Mouse (Mus musculus): ENCODE results near the gene Ptpn22. TPM values are rescaled to one million over a fixed set of nuclear protein-coding genes. Genes with fewer than 3 reads are reported as not detected.

Gene Ptpn22
- total and polyA plus RNA-seq, 3 experiments: 21.9 to 90.9 (median 46.9) TPM

DNA sequence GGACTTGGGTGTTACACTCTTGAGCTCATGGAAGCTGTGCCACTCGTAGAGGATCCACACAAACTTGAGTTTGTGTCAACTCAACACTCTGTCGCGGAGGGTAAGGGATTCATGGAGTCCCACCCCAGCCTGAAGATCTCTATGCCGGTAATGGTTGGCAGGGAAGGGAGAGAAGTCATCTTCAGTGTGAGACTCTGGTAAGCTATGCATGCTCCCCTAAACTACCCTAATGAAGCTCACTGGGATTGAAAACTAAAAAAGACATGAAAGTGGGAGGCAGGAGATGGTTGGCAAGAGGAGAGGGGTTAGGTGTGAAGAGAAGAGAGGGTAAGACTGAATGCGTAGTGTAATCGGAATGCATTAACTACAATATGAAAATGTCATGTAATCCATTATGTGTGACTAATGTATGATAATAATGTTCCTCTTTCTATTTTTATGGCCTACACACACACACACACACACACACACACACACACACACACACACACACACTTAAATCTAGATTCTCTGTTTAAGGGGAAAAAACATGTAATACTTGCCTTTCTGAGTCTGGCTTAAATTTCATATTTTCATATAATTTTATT, 1.5 kb upstream of the Ptpn22 start:
- Histone ChIP-seq H3K36me3 (replicated peaks in 1 of 2; ENCODE audit: control insufficient read depth in 1 of 2, insufficient read depth in 1 of 2, low read length in 1 of 2) (peaks cover 4 to 18% of the 10 kb centered on the region in 2 experiments), H3K4me3 (replicated peaks in 1 of 3; ENCODE audit: low read depth in 2 of 3, low read length in 2 of 3, poor library complexity in 1 of 3) (peak overlapping the region; percentile 56 to 77 (median 62)), H3K27ac (ENCODE audit: insufficient read depth, low read depth) (peak overlapping the region; percentile 96), H3K4me1 (ENCODE audit: control insufficient read depth in 1 of 2, insufficient read depth in 2 of 2) (peaks cover 7 to 42% of the 10 kb centered on the region in 2 experiments), H3K9ac (ENCODE audit: insufficient read depth, low read depth) (peak overlapping the region; percentile 74), H3K9me3 (replicated peaks; ENCODE audit: low read length) (no peaks in the 10 kb centered on the region), H3K27me3 (replicated peaks) (no peaks in the 10 kb centered on the region), H3K79me2 (replicated peaks; ENCODE audit: control insufficient read depth, extremely low read depth, insufficient read depth, poor library complexity, severe bottlenecking) (peaks cover 37% of the 10 kb centered on the region), H3K4me2 (ENCODE audit: insufficient read depth, low read depth, poor library complexity, severe bottlenecking) (peak overlapping the region; percentile 88)
- in situ Hi-C loops (cut with MboI; ENCODE audit: low pct_ligation_motif_present, low pct_unique_long_range_greater_than_20kb, low sequenced_read_pairs) (no loop called here), dilution Hi-C loops (cut with MboI; ENCODE audit: extremely low pct_ligation_motif_present, extremely low pct_unique_long_range_greater_than_20kb, low sequenced_read_pairs) (no loop called here)
- DNase-seq (ENCODE audit: extremely low read depth): no peak
- TF ChIP-seq POLR2A (IDR thresholded peaks at IDR 0.05; ENCODE audit: low read depth, low read length) (no peak), SIN3A (IDR thresholded peaks at IDR 0.05; ENCODE audit: low read length) (peak; percentile 72), TCF12 (IDR thresholded peaks at IDR 0.05; ENCODE audit: low read depth, low read length) (no peak), PAX5 (IDR thresholded peaks at IDR 0.05; ENCODE audit: low read length) (no peak), ZC3H11A (IDR thresholded peaks at IDR 0.05; ENCODE audit: low read depth, low read length) (no peak), RAD21 (IDR thresholded peaks at IDR 0.05; ENCODE audit: low read depth, low read length) (no peak), NELFE (IDR thresholded peaks at IDR 0.05; ENCODE audit: low read depth, low read length) (no peak; the same call in 1 of the 2 replicates), USF1 (IDR thresholded peaks at IDR 0.05; ENCODE audit: low read depth, low read length) (no peak), EP300 (IDR thresholded peaks at IDR 0.05; ENCODE audit: low read length) (peak; percentile 52; the same call in 1 of the 2 replicates), IRF4 (IDR thresholded peaks at IDR 0.05; ENCODE audit: low read depth, low read length) (peak; percentile 67), CHD1 (IDR thresholded peaks at IDR 0.05; ENCODE audit: low read depth, low read length) (peak; percentile 93; the same call in 1 of the 2 replicates), TBP (conservative IDR thresholded peaks at IDR 0.05; ENCODE audit: low read depth, low read length) (no peak), E2F4 (IDR thresholded peaks at IDR 0.05; ENCODE audit: insufficient replicate concordance, low read depth, low read length) (no peak), HCFC1 (IDR thresholded peaks at IDR 0.05; ENCODE audit: low read depth, low read length) (0 out of 2 replicates have a peak, but pooled peaks have one; percentile 25), JUND (conservative IDR thresholded peaks at IDR 0.05; ENCODE audit: low read depth, low read length) (no peak), SMC3 (IDR thresholded peaks at IDR 0.05; ENCODE audit: low read depth, low read length) (no peak), MAFK (IDR thresholded peaks at IDR 0.05; ENCODE audit: insufficient replicate concordance, low read length) (no peak), POLR2AphosphoS2 (IDR thresholded peaks at IDR 0.05; ENCODE audit: low read depth, low read length) (no peak), NRF1 (IDR thresholded peaks at IDR 0.05; ENCODE audit: low read depth, low read length) (no peak), KAT2A (IDR thresholded peaks at IDR 0.05; ENCODE audit: insufficient replicate concordance, low read length) (no peak), ZMIZ1 (IDR thresholded peaks at IDR 0.05; ENCODE audit: low read depth, low read length) (peak; percentile 59; the same call in 1 of the 2 replicates), ZKSCAN1 (IDR thresholded peaks at IDR 0.05; ENCODE audit: borderline replicate concordance, low read depth, low read length) (no peak), CHD2 (IDR thresholded peaks at IDR 0.05; ENCODE audit: low read length) (no peak), USF2 (conservative IDR thresholded peaks at IDR 0.05; ENCODE audit: low read depth, low read length) (no peak), MXI1 (IDR thresholded peaks at IDR 0.05; ENCODE audit: low read depth, low read length) (0 out of 2 replicates have a peak, but pooled peaks have one; percentile 14), CTCF (conservative IDR thresholded peaks at IDR 0.05 in 1 of 2, IDR thresholded peaks at IDR 0.05 in 1 of 2; ENCODE audit: low read depth in 2 of 2, low read length in 2 of 2) (no peak), MYC (IDR thresholded peaks at IDR 0.05; ENCODE audit: low read depth, low read length) (0 out of 2 replicates have a peak, but pooled peaks have one; percentile 29), JUN (IDR thresholded peaks at IDR 0.05; ENCODE audit: insufficient read depth, low read depth, low read length) (no peak), RCOR1 (conservative IDR thresholded peaks at IDR 0.05; ENCODE audit: low read depth, low read length) (no peak), ELF1 (IDR thresholded peaks at IDR 0.05; ENCODE audit: low read depth, low read length) (0 out of 2 replicates have a peak, but pooled peaks have one; percentile 19), ETS1 (conservative IDR thresholded peaks at IDR 0.05; ENCODE audit: low read depth, low read length) (peak; percentile 38), ZNF384 (IDR thresholded peaks at IDR 0.05; ENCODE audit: low read depth, low read length) (no peak), GABPA (IDR thresholded peaks at IDR 0.05; ENCODE audit: insufficient replicate concordance, low read depth, low read length) (no peak), BHLHE40 (IDR thresholded peaks at IDR 0.05; ENCODE audit: low read depth, low read length) (no peak), UBTF (IDR thresholded peaks at IDR 0.05; ENCODE audit: low read depth, low read length) (no peak), MAZ (IDR thresholded peaks at IDR 0.05; ENCODE audit: low read depth, low read length) (peak; percentile 31; the same call in 1 of the 2 replicates), MAX (IDR thresholded peaks at IDR 0.05; ENCODE audit: low read length) (no peak), MEF2A (IDR thresholded peaks at IDR 0.05; ENCODE audit: borderline replicate concordance, low read depth, low read length) (peak; percentile 85)

Measured in CH12.LX (cell line).